Mouse (Mus musculus) urinary bladder, postnatal 25 days (tissue): ENCODE data around the gene Gm26661.

ENCODE experiments used
- DNase-seq: peaks from one replicate; pipeline ENCODE4 v3.0.0; 2022; ENCODE audit warnings: low spot score

Gene Gm26661

GRCm38 (mm10) chr14:7819446-7819845 lies 28.1 kb downstream of the Gm26661 start:
- DNase-seq = no peak

- no peak for DNase-seq
Measured at GRCm38 (mm10) chr14:7821341-7821740, 30.0 kb downstream of the Gm26661 start.

- no peak for DNase-seq
Measured at GRCm38 (mm10) chr14:7822693-7823092, 31.3 kb downstream of the Gm26661 start.

- no peak for DNase-seq
Measured at GRCm38 (mm10) chr14:7824651-7825268, 33.4 kb downstream of the Gm26661 start.

GRCm38 (mm10) chr14:7826151-7826937 lies 35.0 kb downstream of the Gm26661 start:
- no peak for DNase-seq

GRCm38 (mm10) chr14:7829181-7829580 lies 37.8 kb downstream of the Gm26661 start:
- DNase-seq = no peak

- no peak for DNase-seq
Measured at GRCm38 (mm10) chr14:7831770-7832439, 40.5 kb downstream of the Gm26661 start.

- DNase-seq = no peak
Measured at GRCm38 (mm10) chr14:7832440-7832783, 41.0 kb downstream of the Gm26661 start.

- no peak for DNase-seq
Measured at GRCm38 (mm10) chr14:7833458-7833857, 42.1 kb downstream of the Gm26661 start.

- DNase-seq = no peak
Measured at GRCm38 (mm10) chr14:7838564-7839089, 47.2 kb downstream of the Gm26661 start.

GRCm38 (mm10) chr14:7839950-7840514 lies 48.6 kb downstream of the Gm26661 start:
- no peak for DNase-seq
